Mouse (Mus musculus): ENCODE data around the gene Erc2.

Erc2 gene

GRCm38 (mm10) chr14:28515331-28515730, 893.1 kb downstream of the Erc2 start:
- DNase-seq, result no peak

DNA sequence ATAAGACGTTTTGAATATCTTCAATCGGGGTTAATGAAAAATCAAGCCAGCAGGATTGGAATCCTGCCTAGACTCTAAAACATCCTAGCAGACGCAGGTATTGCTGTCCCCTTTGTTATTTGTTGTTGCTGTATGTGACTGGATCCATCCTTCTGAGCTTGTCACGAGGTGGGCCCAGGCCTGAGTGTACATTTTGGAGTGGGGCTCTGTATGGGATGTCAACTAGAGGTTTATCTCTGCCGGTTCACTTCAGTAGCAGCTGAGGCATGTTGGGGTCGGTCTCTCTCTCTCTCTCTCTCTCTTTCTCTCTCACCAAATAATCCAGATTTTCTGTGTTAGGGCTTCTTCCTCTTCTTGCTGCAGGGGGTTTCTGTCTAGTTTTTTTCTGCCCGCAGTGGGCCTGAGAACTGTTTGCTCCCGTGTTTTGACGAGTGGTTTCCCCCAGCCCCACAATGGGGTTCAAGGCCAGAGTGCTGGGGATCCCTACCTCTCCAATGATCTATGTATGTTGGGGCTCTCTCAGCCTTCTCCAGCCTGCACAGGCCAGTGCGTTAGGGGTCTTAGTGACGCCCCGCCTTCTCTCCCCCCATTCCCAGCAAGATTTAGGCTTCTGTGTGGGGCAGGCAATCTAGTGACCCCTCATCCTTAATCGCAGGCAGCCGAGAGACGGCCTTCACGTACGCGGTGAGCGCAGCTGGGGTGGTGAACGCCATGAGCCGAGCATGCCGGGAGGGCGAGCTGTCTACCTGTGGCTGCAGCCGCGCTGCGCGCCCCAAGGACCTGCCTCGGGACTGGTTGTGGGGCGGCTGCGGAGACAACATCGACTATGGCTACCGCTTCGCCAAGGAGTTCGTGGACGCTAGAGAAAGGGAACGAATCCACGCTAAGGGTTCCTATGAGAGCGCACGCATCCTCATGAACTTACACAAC, 895.7 kb downstream of the Erc2 start:
- no peak for DNase-seq

GRCm38 (mm10) chr14:28521106-28521505, 898.9 kb downstream of the Erc2 start:
- no peak for DNase-seq

GRCm38 (mm10) chr14:28522611-28523010, 900.4 kb downstream of the Erc2 start:
- DNase-seq, result no peak

DNA sequence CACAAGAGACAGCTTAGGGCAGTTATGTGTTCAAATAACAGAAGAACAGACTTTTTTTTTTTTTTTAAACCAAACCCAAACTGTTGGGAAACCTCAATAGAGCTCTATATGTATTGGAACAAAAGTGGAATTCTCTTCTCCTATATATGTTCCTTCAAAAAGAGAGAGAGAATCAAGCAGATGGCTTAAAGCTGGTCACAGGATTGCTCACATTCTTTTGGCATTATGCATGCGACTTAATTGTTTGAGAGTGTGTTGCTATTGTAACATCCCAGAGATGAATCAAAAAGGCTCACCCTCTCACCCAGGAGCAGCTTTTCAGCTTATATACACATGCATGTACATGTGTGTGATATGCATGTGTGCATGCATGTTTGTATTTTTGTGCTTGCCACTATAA, 903.3 kb downstream of the Erc2 start:
- no peak for DNase-seq
